Mouse (Mus musculus): ENCODE data around the gene Lpcat2.
"Not testable (repeated sequence)": the region's sequence is repeated elsewhere in the genome, so short reads cannot be mapped to it uniquely, and the experiment has no call there.

Gene Lpcat2

DNA sequence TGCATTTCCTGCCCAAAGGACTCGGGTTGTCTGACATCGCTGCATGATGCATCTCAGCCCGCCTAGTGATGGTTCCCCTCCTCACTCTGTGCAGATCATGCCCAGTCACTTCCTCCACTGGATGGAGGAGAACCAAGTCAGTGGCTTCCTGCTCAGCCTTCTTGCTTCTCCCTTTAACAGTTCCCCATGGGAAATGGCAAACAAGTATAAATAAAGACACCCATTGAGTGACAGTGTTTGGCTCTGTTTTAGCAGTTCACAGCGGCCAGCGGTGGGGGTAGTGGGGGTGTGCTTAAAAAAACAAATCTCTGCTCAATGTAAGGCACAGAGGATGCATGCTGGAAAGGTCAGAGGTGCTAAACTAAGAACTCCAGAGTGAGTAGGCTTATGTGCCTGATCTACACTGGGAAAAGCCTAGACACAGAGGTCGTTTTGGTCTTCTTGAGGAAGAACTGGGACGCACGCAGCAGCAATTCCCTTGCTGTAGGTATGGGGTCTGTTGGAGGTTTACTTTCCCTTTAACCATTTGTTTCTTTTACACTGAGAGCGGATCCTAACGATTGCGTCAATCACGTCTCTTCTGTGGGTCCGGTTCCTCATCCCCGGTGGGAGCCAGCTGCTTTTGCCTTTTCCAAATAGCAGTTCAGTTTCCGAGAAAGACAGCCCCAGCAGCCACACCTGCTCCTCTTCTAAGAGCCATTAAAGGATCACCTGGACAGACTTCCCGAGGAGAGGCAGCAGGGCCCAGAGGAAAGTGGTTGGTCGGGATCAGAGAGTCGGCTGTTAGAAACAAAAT lies 1.8 kb upstream of the Lpcat2 start:
- DNase-seq (ENCODE audit: low spot score), result no peak

DNA sequence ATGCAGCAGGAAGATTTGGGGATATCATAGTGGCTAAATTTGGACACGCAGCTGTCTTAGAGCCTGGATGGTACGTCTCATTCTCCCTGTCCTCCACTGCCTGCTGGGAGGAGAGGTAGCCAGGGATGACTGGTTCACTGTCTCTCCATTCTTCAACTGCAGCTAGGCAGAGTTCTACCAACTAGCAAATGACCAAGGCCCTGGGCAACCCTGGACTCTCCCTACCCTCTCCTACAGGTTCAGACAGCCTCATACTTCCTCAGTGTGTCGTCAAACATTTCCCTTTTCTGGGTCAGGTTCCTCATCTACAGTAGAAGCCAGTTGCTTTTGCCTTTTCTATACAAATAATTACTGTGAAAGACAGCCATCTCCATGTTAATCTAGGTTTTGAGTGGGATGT lies 466 bp upstream of the Lpcat2 start:
- DNase-seq (ENCODE audit: low spot score), result no peak

DNA sequence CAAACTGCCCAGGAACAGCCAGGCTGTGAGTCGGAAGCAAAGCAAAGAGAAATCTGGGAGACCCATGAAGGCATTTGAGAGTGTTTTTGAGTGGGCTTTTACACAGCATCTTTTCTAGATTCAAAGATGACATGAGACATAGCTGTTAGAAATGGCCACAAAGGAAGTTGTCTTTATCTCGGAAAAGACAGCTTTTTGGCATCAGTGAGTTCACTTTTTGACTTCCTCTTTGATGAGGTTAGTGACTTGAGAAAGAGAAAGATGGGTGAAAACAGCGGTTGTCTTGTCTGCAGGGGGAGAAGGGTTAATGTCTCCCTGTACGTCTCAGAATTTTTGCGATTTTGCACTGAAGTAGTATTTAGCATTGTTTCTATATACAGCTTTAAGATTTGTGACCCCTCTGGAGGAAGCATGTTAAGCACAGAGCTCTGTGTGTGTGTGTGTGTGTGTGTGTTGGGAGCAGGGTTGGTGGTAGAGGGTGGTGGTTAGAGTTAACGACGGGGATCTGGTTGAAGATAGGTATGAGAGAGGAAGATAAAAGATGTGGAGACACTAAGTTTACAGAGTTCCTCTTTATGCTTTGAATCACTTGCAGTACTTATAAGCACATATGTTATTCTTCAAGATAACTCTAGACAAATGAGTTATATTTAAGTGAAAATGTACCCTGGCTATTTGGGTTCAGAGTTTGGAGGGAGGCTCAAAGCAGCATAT lies 1.3 kb downstream of the Lpcat2 start:
- DNase-seq (ENCODE audit: low spot score), result no peak

DNA sequence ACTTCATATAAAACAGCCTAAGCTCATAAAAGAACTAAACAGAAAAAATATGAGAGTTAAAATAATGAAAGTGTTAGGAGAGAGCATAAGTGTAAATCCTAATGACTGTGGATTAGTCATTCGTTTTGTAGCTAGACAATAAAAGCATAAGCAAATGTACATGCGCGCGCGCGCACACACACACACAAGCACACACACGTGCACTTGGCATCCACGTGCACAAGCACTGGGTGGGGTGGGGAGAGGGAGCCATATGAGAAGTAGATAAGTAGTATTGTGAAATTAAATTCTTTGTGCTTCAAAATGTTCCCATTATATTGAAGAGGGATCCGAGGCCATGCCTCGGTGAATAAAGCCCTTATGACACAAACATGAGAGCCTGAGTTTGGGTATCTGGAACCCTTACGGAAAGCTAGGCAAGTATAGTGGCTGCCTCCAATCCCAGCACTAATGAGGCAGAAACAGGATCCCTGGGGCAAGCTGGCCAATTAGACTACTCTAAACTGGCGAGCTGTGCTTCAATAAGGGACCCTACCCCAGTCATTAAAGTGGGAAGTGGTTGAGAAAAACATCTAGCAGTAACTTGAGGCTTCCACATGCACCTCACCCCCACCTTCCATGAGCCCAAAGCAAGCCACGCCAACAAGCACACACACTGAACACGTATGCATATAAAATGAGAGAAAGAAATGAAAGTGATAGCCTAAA lies 3.5 kb downstream of the Lpcat2 start:
- DNase-seq (ENCODE audit: low spot score), result no peak

DNA sequence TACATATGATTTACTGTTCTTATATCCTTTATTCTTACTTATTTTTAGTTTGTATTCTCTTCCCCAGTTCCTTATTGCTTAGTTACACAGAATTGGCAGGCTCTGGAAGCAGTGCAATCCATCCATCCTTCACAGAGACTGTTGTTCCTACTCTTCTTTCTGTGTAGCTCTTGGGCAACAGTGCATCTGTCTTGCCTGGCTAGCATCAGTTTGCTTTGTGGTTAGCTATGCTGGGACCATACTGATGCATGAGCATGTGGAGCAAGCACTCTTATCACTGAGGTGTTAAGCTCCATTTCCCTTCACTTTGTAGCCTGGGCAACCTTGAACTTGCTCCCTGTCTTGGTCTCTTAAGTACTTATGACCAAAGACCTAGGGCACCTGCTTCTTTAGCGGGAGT lies 6.8 kb downstream of the Lpcat2 start:
- no peak for DNase-seq (ENCODE audit: low spot score)

DNA sequence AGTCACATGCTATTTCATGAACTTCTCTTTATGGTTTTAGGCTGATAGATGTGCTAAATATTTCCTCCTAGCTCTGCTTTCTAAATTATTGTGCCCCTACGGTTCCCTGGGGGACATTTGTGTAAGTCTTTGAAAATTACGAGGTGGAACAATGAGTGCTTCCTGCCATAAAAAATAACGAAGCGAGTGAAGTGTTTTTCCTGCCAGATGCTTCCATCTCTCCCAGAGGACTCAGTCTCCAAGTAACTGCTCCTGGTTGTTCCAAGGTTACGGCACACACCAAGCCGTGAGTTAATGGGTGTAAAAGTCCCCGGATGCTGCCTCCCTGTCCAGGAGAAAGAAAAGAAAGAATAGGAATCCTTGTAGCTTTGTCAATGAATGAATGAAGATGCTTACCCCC lies 15.1 kb downstream of the Lpcat2 start:
- DNase-seq (ENCODE audit: low spot score), result no peak

DNA sequence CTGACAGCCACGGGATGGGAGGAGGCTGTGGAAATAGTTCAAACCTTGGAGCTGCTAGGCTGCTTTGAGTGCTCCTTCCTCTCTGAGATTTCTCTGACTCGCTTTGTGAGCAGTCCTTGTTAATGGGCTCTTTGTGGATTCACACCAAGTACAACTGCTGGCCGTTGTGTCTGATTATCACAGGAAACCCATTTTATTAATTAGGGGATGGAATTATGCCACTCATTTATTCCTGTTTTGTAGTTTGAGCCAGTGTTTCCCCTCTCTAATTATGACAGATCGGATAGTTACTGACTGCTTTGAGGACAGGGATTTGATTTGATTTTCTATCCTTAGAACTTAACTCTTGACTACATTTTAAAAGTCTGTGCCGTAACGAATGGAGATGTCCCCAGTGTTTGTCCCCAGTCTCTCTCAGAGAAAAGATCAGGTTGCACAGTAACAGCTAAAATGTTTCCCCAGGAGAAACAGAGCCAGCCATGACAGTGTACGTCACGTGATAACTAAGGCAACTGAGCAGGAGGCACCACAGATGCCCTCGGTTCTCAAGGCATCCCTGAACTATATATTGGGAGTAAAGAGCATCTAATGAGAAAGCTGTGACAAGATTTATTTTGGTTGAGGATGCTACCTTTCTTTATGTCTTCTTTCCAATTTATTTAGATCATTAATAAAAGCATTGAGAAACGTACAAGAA lies 17.1 kb downstream of the Lpcat2 start:
- DNase-seq (ENCODE audit: low spot score), result no peak

DNA sequence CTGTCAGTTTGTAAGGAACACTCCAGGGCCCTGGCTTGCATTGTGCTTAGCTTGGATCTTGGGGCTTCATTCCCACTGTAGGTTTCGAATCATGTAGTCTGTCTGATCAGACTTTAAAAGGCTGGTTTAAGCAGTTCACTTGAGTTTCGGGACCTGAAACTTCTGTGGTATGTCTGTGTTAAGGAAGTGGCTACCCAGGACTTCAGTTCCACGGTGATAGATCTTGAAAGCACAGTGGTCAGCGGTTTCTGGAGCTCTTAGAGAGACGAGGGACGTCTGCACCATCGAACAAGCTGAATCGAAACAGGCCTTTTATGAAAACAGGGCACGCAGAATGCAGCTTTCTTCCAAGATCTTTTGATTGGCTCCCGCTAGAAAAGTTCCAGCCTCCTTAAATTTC lies 20.7 kb downstream of the Lpcat2 start:
- no peak for DNase-seq (ENCODE audit: low spot score)

DNA sequence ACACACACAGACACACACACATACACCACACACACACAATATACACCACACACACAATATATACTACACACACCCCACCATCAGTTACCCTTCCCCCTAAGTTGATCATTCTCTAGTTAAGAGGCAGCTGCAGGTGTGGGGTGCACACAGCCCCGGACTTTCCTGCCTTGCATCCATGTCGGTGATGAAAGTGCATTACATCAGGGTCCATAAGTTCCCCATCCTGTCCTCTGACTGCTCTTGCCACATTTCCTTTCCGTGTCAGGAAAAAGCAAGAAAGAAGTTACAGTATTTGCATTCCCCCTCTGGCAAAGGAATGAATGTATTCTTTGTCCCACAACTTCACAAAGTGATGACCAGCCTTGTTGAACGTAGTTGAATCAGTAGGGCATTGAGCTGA lies 26.1 kb downstream of the Lpcat2 start:
- DNase-seq (ENCODE audit: low spot score), result no peak

DNA sequence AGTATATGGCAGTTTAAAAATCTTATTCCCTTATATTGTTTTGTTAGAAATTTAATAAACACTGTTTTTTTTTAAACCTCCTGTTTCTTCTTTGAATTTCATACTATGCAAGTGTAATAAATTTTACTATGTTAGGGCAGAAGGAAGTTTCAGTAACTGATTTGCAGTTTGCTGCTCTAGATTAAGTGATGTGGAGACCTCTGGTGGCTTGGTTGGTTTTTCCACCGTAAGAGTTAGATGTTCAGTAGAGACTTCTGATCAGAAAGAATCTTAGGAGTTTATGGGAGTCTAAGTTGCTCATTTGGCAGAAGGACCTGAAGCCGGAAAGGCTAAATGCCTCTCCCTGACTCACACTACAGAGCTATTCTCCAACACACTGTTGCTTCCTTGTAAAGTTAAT lies 28.6 kb downstream of the Lpcat2 start:
- no peak for DNase-seq (ENCODE audit: low spot score)

DNA sequence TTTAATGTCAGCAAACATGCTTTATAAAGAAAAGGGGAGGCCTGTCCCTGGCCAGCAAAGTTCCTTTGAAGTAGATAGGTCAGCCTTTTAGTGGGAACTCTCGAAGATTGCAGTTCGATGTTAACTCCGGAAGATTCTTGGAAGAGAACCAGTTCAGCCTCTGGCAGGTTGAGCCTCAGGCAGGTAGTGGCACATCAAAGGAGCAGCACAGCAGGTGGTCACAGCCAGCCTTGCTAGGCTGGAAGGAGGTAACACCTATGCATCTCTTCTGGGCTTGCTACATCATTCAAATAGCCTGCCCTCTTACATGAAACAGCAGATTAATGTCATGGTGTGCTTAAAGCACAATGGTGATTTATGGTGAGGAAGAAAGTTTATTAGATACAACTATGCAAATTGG lies 37.1 kb downstream of the Lpcat2 start:
- DNase-seq (ENCODE audit: low spot score), result not testable (repeated sequence)

DNA sequence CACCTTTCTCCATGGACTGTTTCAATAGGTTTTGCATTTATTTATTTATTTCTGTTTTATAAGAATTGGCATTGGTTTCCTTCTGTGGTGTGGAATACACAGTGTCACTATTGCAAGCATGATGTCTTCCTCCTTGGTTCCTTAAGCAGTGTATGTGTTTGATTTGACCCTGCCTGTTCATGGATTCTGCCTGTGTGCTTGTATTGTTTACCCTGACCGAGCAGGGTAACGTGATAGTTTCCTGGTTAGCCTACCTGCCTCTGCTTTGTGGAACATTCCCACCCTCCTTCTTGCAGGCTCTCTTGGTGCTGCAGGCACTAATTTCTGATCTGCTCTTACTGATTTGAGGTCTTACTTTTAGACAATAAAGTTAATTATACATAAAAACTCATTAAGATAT lies 38.7 kb downstream of the Lpcat2 start:
- DNase-seq (ENCODE audit: low spot score), result no peak

DNA sequence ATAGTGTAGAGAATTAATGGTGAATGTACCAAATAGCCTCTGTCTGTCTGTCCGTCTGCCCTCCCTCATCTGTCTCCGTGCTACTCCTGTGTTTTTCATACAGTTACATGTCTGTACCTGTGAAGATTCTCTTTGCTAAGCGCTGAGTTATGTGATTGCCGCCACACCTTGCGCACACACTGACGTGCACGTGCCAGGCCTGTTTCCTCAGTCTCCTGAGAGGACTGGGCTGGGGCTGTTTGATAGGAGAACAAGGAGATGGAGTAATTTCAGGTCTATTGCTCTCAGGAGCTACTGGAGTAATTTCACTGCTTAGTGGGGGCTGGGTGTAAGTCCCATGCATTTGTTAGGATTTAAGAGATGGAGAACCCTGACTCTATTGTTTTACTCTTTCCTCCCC lies 39.9 kb downstream of the Lpcat2 start:
- no peak for DNase-seq (ENCODE audit: low spot score)

DNA sequence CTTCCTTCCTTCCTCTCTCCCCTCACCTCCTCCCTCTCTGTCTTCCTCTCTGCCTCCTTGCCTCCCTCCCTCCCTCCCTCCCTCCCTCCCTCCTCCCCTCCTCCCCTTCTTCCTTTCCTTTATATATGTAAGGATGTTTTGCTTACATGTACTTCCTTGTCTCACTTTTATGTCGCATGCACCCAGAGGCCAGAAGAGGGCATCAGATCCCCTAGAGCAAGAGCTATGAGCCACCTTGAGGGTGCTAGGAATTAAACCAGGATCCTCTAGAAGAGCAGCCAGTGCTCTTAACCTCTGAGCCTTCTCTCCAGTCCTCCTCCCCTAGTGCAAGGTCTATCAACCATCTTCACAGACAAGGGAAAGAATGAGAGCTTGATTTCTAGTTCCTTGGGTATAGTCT lies 40.9 kb downstream of the Lpcat2 start:
- DNase-seq (ENCODE audit: low spot score), result no peak

DNA sequence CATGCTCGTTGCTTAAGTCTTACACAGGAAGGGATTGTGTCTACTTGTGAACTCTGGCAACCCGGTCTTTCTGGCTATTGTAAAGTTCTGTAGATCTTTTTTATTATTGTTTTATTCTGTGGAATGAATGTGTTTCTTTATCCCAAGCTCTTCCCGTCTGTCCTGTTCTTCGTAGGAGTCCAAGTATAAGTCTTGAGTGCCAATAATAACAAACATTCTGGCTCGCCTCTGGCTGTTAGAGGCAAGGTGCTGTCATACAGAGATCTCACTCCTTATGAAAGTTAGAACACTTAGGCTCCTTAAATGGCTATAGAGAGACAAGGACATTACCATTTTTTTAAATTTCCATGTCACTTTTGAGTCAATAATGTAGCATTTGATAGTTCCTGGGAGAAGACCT lies 41.5 kb downstream of the Lpcat2 start:
- no peak for DNase-seq (ENCODE audit: low spot score)

DNA sequence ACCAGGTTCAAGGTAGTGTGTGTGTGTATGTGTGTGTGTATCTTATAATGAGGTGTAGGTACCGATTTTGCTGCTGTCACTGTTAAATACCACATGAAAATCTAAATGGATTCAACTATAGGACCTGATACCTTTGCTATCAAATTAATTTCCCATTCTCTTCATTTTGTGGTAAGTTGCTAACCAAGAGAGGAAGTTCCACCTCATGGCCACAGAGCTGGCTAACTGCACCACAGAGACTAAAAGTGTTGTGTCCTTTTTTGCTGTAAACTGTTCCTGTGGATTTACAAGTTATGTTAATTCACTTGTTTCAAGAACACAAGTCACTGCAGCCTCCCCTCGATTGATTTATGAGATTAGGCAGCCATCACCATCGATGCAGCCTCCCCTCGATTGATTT lies 42.7 kb downstream of the Lpcat2 start:
- DNase-seq (ENCODE audit: low spot score), result no peak

DNA sequence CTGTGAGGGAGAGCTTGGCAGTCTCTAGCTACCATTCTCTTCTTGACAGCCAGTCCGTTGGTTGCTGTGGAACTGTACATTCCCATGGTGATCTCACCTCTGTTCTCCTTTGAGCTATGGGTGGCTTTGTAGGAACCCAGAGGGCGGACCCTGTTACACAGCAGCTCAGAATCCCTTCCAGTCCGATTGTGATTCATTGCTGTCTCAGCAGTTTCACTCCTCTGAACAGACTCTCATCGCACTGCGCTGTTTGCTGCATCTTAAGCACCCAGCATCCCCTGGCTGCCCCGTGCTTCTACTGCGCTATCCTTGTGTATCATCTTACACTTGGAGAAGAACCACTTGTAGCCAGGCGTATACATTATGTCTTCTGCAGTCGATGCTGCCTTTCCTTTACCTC lies 44.5 kb downstream of the Lpcat2 start:
- no peak for DNase-seq (ENCODE audit: low spot score)

DNA sequence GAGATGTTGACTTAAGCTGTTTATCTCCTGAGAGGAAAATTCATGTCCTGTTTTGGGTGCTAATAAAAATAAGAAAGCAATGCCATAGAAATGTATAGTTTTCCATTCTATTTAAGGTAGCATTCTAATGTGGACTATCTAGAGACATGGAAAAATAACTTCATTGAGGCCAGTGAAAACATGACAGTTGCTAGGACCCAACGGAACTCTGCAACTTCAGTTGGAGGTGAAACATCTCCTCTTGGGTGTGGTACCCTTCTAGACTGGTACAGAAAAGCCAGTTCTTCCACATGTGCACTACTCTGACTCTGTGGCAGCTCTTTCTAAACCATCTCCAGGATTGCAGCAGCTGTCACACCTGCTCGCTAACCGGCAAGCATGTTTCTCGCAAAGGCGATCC lies 46.0 kb downstream of the Lpcat2 start, which contains the start of gene Capns2:
Capns2 (plus strand) TSS at position 301 of the 400 bp plus-strand sequence.
- DNase-seq (ENCODE audit: low spot score), result no peak

DNA sequence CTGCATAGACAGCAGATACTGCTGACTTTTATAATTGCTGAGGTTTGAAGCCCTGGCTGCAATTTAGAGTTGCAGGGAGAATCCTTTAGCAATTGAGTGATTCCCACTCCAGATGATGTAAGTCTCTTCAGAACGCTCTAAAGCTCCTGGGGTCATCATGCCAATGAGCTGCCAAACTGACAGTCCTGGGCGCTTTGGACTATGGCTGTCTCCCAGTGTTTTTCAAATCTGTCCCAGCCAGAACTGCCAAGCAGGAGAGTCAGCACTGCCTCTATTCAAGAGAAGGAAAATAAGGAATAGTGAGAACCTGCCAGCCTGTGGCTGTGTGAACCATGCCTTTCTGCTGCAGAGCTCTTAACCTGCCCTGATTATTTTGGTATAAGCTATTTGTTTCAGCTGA lies 47.8 kb downstream of the Lpcat2 start:
- DNase-seq (ENCODE audit: low spot score), result no peak

DNA sequence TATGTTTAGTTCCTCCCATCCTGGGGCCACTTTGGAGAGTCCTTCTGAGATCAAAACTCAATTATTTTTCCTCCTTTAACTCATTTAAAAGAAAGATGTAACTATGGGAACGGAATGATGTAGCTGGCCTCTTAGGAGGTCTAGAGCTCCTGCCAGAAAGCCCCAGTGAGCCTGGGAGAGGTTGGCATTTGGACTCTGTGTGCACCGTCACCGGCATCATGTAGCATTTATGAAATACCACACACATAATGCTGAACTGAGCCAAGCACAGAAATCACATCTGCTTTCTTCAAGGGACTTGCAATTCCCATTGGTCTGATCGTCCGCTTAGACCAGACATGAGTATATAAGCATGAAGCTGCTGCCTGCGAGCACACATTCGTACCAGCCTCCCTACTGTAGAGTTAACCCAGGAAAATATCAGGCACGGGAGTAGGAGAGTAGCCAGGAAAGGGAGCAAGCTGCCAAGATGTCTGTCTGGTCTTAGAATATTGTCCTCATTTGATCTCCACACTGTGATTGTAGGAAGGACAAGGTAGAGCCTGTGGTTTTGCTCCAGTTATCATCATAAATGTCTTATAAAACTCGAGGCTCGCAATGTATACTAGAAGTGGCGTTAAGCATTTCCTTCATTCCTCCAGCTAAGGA lies 48.5 kb downstream of the Lpcat2 start:
- DNase-seq (ENCODE audit: low spot score), result no peak

DNA sequence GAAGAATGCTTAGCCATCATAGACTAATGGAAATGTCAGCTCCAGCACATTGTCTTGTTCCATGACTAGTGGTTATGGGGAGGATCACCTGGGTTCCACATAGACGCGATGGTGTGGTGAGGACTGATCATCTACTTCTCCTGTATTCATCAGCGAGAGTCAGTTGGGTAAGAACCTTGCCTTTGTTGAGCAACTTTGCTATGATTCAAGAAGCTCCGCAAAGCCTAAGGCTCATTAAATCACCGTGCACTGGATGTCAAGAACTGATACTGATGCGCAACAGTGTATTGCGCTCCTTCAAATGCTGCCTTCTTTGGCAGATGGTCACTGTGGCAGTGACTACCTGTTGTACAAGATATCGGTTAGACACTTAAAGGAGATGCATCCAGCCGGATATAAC lies 51.4 kb downstream of the Lpcat2 start:
- no peak for DNase-seq (ENCODE audit: low spot score)

DNA sequence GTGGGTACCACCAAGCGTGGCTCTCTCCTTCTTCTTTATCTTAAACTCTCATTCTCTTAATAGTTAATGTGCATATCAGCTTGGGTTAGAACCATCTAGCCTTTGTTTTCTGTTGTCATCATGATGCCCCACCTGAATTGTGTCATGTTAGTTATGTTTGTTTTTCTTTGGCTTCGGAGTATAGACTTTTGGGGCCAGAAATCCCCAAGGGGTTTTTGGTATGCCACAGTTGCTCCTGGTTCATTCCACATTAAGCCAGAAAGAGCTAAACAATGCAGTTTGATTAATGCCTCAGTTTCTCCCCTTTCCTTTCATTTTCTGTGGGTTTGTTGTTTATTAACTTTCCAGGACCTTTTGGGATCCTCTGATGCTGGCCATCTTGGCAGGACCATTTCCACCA lies 53.3 kb downstream of the Lpcat2 start:
- DNase-seq (ENCODE audit: low spot score), result no peak

Data from left cerebral cortex, adult 11 months (tissue).